Mouse (Mus musculus): ENCODE data around the gene Clip1.
A peak's percentile ranks its signal among the peaks of the same experiment; 100 is the strongest.

Clip1 gene

DNA sequence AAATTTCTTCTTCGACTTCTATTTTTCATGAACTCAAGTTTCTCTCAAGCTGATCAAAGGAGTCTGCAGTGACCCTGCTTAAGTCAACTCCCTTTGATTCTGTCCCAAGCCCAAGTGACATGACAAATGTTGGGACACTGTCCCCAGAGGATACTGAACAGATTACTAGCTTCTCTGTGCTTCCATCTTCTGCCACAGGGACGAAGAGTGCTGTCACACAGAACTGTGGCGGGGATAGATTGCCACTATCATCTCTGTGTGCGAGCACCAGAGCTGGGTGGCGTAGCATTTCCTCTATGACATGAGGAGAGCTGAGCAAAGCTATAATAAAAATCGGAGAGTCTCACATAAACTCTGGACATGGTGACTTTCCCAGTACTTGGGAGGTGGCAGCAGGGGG, 82.2 kb downstream of the Clip1 start:
- no peak for DNase-seq (ENCODE audit: low spot score)

DNA sequence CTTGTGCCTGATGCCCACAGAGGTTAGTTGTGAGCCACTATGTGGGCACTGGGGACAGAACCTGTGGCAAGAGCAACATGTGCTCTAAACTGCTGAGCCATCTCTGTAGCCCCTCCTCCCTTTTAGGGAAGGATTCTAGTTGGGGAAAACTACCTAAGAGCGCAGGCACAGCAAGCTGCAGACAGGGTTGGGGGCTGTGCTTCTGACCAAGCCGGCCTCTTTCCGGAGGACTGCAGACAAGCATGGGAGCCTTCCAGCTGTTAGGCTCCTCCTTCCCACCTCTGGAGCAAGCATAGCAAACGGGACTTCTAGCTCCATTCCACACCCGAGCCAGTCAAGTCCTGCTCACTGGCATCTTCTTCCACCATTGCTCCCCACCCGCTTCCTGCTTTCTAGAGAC, 85.1 kb downstream of the Clip1 start:
- no peak for DNase-seq (ENCODE audit: low spot score)

DNA sequence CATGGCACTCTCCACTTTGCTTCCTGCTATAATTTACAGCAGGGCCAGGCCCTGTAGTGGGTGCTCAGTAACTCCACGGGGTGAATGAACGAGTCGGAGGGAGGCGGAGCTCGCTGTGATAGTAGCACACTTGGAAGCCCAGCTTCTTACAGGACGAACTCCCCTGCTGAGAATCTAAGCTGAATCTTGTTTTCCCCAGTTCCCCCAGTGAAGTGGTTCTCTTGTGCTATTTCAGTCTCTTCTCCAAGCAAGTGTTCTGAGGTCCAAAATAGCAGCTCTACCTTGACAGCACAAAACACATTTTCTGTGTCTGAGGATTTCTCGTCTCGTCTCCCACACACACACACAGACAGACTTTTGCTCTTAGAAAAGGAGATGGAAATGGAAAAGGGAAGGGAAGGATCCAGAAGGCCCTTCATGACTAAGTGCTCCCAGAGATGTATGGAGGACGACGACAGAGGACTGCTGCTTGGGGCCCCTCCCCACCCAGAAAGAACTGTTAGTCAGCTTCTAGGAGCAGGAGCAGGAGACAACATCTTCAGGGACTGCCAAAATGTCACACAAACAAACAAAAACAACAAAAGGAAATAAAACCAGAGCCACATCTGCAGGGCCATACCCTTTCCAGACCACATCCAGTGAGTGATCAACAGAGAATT, 90.7 kb downstream of the Clip1 start:
- DNase-seq (ENCODE audit: low spot score), result no peak

DNA sequence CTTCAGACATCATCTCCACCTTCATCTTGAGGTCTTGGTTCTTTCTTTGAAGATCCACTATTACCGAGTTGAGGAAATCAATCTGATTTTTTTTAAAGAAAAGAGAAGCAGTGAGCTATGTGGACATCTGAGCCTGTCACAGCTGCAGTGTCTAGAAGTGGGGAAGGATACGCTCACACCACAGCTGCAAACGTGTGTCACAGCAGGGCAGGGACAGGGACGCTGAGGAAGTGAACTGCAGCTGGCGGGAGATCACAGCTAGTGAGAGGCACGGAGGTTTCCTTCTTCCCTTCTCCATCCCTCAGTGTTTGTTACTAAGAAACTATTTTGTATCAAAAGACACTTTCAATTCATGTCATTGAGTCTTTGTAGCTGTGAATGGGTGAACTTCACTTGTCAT, 104.4 kb downstream of the Clip1 start:
- no peak for DNase-seq (ENCODE audit: low spot score)

DNA sequence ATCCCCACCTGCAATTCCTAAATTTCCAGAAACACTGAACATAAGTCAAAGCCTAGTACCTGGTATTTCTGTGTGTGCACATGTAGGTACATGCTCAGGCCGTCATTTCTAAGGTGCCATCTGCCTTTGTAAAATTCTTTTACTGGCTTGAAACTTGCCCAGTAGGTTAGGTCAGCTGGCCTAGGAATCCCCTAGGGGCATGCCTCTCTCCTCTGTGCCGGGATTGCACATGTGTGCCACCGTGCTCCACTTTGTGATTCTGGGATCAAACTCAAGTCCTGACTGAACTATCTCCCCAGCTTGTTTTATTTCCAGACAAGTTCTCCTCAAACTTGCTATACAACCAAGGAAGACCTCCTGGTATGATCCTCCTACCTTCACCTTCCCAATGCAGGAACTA, 107.7 kb downstream of the Clip1 start:
- DNase-seq (ENCODE audit: low spot score), result no peak

DNA sequence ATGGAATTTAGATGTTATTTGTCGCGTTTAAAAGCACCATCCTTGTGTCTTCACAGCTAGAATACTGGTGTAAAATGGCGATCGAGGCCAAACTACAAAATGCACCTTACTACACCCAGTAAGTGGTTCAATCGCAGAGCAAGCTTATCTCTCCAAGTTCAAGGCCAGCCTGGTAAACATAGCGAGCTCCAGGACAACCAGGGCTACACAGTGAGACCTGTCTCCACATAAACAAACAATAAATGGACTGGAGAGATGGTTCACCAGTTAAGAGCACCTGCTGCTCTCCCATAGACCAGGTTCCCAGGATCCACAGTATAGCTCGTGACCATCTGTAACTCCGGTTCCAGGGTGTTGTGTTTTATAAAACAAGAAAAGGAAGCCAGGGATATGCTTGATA, 111.1 kb downstream of the Clip1 start:
- DNase-seq (ENCODE audit: low spot score), result no peak

DNA sequence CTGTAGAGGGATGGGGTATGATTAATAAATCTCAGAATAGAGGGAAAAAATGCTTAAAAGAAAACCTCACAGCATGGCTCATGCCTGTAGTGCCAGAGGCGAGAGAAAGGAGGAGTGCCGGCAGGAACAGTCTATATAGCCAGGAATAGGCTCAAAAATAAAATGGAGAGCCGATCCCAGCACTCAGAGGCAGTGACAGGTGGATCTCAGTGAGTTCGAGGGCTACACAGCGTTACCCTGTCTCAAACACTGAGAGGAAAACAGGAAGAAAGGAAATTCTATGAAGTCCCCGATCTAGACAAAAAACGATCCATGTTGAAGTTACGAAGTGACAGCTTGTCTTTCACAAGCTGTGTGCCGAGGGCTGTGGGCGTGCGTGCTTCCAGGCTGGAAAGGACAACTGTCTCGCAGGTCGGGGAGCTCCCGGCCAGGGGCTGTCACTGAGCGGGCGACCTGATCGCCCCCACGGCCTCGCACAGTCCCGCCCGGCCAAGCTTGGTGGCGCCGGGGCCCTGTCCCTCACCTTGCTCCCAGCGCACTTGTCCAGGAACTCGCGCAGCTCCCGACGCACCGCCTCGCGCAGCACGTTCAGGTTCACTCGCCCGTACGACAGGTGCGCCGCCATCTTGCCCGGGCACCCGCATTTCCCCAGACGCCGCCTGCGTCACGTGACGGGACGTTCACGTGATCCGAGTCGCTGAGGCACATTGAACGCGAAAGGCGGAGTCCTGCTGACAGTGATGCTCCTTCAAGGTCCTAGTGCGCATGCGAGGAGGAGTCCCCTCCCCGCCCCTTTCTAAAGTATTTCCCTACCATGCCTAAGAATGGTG, 111.8 kb downstream of the Clip1 start, which contains the start of gene Vps33a:
TSS of gene Vps33a (minus strand) at position 682 of the 830 bp plus-strand sequence.
- DNase-seq (ENCODE audit: low spot score), result peak; percentile 98

DNA sequence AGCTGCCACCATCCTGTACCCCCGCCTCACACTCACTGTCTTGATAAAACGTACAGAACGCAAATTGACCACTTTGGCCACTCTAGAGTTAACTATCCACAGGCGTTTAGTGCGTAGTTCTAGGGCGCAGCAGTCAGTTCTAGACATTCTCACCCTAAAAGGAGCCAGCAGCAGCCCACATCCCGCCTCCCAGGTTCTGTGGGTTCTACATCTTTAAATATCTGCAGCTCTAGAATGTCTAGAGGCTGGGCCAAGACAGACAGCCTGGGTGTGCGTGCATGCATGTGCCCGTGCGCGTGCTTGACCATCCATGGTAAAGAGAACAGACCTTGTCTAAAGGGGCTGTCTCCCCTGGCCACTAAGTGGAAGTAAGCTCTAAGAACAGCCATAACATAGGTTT, 123.3 kb downstream of the Clip1 start:
- no peak for DNase-seq (ENCODE audit: low spot score)

DNA sequence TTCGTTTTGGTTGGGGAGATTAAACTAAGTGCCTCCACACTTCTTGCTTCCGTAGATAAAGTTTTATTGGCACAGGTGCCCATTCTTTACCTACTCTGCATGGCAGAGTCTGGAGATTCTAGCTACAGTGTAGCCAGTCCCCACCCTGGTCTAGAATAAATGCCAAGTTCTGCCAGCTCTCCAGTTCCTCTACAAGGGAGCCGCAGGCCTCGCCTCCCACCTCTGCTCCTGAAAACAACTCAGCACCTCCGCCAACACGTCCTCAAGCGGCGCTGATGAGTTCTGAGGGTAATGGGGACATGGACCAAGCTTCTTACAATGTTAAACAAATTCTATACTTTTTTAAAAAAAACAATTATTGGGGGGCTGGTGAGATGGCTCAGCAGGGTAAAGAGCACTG, 124.8 kb downstream of the Clip1 start:
- no peak for DNase-seq (ENCODE audit: low spot score)

DNA sequence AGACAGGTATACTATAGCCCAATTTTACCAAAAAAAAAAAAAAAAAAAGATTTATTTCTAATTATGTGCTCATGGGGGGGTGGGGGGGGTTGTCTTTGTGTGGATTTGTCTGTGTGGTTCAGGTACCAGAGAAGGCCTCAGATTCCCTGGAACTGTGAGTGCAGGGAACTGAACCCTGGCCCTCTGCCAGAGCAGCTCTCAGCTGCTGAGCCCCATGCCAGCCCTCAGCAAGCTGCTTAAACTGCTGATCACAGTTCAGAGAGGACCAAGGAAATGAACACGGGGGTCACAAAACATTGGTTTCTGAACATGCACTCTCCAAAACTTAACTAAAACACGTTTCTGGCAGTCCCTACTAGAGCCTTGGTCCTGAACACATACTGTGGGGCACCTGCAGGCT, 128.0 kb downstream of the Clip1 start:
- no peak for DNase-seq (ENCODE audit: low spot score)

DNA sequence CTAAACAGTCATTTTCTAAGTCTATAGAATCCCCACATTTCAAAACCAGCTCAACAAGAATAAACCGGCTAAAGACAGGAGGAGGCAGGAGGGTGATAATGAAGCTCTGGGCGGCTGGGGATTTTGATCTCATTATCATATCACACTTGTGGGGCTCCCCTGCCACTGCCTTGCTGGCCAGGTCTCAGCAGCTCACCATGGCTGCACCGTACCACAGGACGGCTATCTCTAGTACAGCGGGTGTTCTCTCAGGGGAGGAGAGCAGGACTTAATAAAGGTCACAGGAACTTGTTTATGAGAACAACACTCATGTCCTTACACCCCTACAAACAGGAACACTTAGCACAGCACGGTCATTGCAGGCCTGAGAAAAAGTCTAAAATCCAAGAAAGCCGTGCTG, 128.7 kb downstream of the Clip1 start:
- no peak for DNase-seq (ENCODE audit: low spot score)

DNA sequence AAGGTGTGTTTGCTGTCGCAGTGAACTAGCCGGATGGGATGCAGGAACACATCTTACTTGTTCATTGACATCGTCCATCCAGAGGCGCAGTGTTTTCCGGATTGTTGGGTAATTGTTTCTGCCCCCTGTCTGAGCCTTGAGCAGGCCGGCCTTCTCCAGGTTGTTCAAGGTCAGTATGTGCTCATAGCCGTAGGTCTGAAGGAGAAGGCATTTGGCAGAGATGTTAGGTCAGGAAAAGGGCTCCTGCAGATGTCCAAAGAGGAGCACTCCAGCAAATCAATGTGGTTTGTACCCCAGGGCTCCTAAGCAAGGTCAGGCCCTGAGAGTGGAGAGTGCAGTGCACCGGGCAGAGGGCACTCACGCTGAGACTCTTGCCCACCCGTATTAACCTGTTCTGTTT, 150.6 kb downstream of the Clip1 start:
- DNase-seq (ENCODE audit: low spot score), result no peak

DNA sequence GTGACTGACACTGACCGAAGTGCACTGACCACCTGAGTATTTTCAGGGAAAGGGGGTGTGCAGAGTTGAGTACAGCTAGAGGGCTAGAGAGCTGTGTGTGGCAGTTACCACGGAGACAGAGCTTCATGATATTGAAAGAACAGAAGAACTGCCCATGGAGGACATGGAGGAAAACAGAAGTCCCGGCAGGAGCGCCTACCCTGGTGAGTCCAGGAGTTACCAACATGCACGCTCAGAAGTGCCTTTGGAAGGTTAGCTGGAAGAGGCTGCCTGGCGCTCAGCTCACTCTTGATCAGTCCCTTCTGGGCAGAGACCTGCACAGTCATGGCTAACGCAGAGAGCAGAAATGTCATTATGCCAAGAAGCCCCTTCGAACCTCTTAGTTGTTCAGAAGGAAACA, 154.4 kb downstream of the Clip1 start:
- DNase-seq (ENCODE audit: low spot score), result no peak

DNA sequence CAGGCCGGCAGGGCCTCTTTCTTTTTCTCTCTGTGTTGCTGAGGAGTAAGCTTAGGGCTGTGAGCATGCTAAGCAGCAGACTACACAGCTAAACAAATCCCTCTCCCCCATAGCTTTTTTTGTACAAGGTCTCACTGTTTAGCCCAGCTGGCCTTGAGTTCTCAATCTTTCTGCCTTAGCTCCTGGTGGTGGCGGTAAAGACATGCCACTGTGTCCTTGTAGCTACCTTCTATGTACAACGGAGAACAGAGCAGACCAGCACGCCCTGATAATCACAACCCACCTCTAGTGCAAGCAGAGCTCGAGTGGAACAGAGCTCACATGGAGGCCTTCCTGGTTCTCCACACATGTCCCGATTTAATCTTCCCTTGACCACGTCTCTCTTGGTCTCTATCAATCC, 155.8 kb downstream of the Clip1 start:
- DNase-seq (ENCODE audit: low spot score), result no peak
